Mouse (Mus musculus): ENCODE measurements at regions not wholly inside any gene's neighbourhood (a gene's known extent, or its start where the extent isn't known, plus 50 kb on each side); places are given as distances from the start of the nearest gene placed in this dataset.
A peak's percentile ranks its signal among the peaks of the same experiment; 100 is the strongest.

DNA sequence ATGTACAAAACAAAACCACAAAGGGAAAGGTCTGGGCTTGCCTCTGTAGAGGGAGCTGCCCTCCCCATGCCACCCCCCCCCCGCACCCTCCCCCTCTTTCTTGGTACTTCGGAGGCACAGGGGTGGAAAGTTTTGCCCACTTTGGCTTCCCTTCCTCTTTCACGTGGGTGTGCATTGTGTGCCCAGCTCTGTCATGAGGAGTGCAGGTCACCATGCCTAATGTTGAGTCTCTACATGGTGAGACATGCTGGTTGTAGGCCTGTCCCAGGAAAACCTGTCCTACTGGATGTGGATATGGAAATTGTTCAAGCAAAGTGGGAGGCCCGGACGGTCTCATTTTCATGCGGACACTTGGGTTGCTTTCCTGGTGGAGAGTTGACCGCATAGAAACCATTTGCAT, 93.2 kb downstream of the Klf5 start:
- 82% methylated on average over 7 of the region's 7 CpGs for WGBS
- H3K9me3 ChIP-seq, result no peaks in the 10 kb centered on the region
- no peak overlapping the region for H3K27ac ChIP-seq (replicated peaks)
- H3K9ac ChIP-seq, result no peak overlapping the region
- no peak; the same call in 1 of the 2 replicates for ATAC-seq (ENCODE audit: extremely low read depth, insufficient number of reproducible peaks, low FRiP score, low TSS enrichment)
- H3K4me2 ChIP-seq, result no peak overlapping the region
- H3K4me3 ChIP-seq, result no peak overlapping the region
- H3K36me3 ChIP-seq, result no peaks in the 10 kb centered on the region
- H3K27me3 ChIP-seq (replicated peaks), result no peaks in the 10 kb centered on the region
- no peaks in the 10 kb centered on the region for H3K4me1 ChIP-seq

DNA sequence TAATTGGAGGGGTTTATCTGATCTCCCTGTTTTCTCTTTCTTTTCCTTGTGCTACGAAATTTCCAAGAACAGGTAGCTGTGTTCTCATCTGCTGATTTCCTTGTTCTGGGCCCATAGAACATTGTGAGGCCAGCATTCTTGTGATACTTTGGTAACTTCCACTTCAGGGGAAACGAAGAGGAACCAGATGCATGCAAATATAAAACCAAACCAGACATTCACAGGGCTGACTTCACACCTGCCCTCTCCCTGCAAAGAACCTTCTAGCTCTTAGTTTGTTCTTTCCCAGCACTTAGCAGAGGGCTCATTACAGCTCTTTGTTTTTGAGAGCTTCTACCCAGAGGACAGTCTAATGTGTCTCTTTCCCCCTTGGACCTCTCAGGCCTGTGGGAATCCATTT, 94.3 kb downstream of the Klf5 start:
- no peaks in the 10 kb centered on the region for H3K27me3 ChIP-seq (replicated peaks)
- H3K4me2 ChIP-seq, result no peak overlapping the region
- no peaks in the 10 kb centered on the region for H3K36me3 ChIP-seq
- no peaks in the 10 kb centered on the region for H3K9me3 ChIP-seq
- no peak overlapping the region for H3K4me3 ChIP-seq
- WGBS, result 55% methylated on average over 2 of the region's 2 CpGs
- no peak overlapping the region for H3K9ac ChIP-seq
- no peaks in the 10 kb centered on the region for H3K4me1 ChIP-seq
- no peak overlapping the region for H3K27ac ChIP-seq (replicated peaks)
- no peak for ATAC-seq (ENCODE audit: extremely low read depth, insufficient number of reproducible peaks, low FRiP score, low TSS enrichment)

DNA sequence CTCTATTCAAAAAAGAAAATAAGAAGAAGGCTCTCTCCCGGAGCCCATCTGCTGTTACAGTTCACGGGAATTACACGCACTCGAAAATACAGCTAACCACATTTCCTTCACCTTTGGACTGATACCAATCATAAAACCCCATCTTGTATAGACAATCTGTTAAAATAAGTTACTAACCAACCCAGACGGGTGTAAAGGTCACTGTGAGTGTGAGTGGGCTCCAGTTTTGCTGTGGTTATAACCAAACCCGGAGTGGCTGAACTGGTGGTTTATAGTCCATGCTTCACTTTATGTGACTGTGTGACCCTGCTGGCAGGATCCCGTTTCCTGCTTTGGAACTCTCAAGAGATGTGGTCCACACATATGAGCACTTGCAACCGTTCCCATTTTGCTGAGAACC, 95.1 kb downstream of the Klf5 start:
- WGBS, result 84% methylated on average over 8 of the region's 8 CpGs
- H3K36me3 ChIP-seq, result no peaks in the 10 kb centered on the region

DNA sequence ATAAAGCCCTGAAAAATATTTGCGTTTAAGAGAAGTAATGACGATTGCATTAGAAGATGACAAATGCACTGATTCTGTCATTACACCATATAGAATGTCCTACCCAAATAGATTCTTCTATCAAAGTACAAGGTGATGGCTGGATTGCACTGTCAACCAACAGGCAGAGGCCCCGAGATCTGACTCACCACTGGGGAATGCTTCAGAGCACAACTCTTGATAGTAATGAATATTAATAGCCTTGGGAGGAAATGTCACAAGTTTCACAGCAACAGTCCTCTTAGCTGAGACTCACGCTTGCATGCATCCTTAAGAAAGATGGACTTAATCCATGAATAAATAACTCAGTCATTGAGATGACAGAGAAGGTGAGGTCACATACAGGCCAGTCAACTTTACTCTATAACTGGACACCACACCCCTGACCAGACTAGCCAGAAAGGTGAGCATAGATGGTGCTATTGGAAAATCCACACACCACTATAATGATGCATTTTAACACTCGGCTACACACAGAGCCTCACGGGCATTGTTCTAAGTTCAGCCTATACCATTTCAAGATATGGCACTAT, 104.8 kb downstream of the Klf5 start:
- no peak for ATAC-seq (ENCODE audit: extremely low read depth, insufficient number of reproducible peaks, low FRiP score, low TSS enrichment)
- Histone ChIP-seq H3K9me3 (no peaks in the 10 kb centered on the region), H3K4me3 (no peak overlapping the region), H3K36me3 (no peaks in the 10 kb centered on the region), H3K4me2 (no peak overlapping the region), H3K27ac (replicated peaks) (peak overlapping the region; percentile 39; the same call in 1 of the 2 replicates), H3K4me1 (peaks cover 11% of the 10 kb centered on the region), H3K9ac (no peak overlapping the region), H3K27me3 (replicated peaks) (no peaks in the 10 kb centered on the region)
- WGBS, result 46% methylated on average over 6 of the region's 6 CpGs

More for the DNA sequence above, 95.1 kb downstream of the Klf5 start:
- Histone ChIP-seq H3K9ac (no peak overlapping the region), H3K9me3 (no peaks in the 10 kb centered on the region), H3K27me3 (replicated peaks) (no peaks in the 10 kb centered on the region), H3K27ac (replicated peaks) (no peak overlapping the region), H3K4me1 (no peaks in the 10 kb centered on the region), H3K4me3 (no peak overlapping the region), H3K4me2 (no peak overlapping the region)
- ATAC-seq (ENCODE audit: extremely low read depth, insufficient number of reproducible peaks, low FRiP score, low TSS enrichment), result no peak

DNA sequence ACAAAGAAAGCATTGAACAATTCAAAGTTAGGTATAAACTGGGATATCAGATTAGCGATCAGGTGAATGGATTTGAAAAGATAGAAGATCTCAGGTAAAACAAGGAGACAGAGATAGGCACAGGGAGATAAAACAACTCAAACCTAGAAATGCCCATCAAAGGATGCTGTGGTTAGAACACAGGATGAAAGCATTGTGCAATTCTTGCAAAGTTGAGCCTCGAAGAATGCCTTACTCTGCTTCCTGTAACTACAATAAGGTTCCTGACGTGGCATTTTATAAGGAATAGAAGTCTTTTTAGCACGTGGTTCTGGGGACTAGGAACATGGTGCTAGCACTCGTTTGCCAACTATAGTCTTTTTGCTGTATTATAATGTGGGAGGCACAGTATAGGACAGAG, 106.7 kb downstream of the Klf5 start:
- Histone ChIP-seq H3K27me3 (replicated peaks) (no peaks in the 10 kb centered on the region), H3K4me1 (peaks cover 11% of the 10 kb centered on the region), H3K27ac (replicated peaks) (no peak overlapping the region), H3K36me3 (no peaks in the 10 kb centered on the region), H3K4me2 (no peak overlapping the region), H3K4me3 (no peak overlapping the region), H3K9me3 (no peaks in the 10 kb centered on the region), H3K9ac (no peak overlapping the region)
- WGBS, result 77% methylated on average over 5 of the region's 5 CpGs
- no peak for ATAC-seq (ENCODE audit: extremely low read depth, insufficient number of reproducible peaks, low FRiP score, low TSS enrichment)

DNA sequence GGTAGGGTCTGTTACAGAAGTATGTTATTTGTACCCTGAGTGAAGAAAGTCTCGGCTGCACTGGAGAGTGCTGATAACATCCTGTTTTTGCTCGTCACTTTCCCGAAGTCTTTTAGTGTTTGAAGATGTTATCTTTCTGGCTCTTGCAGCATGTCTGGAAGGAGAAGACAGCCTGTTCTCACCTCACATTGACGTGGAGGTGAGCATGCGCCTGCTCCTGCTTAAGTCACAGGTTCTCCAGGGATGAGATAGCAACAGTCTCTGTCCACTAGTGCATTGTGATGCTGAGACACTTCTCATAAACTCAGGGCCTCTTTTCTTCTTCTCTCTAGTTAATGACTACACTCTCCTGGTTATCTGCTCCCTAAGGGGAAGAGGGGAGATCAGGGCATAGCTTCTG, 113.3 kb downstream of the Klf5 start:
- H3K9me3 ChIP-seq, result no peaks in the 10 kb centered on the region
- WGBS, result 9% methylated on average over 5 of the region's 5 CpGs
- ATAC-seq (ENCODE audit: extremely low read depth, insufficient number of reproducible peaks, low FRiP score, low TSS enrichment), result no peak
- no peaks in the 10 kb centered on the region for H3K36me3 ChIP-seq
- peaks cover 9% of the 10 kb centered on the region for H3K4me1 ChIP-seq
- no peak overlapping the region for H3K4me3 ChIP-seq
- no peak overlapping the region for H3K4me2 ChIP-seq
- H3K27me3 ChIP-seq (replicated peaks), result no peaks in the 10 kb centered on the region
- H3K27ac ChIP-seq (replicated peaks), result no peak overlapping the region
- H3K9ac ChIP-seq, result no peak overlapping the region

DNA sequence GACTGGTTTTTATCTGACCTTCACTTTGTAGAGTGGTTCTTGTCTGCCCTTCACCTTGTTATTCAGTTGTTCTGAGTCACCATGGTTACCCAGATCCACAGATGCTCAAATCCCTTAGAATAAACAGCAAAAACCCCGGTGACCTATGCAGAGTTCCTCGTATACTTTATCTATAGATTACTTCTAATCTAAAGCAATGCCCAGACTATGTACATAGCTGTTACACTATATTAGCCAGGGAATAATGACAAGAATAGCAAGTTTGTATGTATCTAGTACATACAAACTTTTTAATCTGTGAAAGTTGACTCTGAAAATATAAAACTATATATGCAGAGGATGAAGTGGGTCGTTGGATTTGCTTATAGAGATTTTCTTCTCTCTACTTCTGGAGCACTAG, 117.7 kb downstream of the Klf5 start:
- WGBS, result 38% methylated on average over 3 of the region's 3 CpGs

DNA sequence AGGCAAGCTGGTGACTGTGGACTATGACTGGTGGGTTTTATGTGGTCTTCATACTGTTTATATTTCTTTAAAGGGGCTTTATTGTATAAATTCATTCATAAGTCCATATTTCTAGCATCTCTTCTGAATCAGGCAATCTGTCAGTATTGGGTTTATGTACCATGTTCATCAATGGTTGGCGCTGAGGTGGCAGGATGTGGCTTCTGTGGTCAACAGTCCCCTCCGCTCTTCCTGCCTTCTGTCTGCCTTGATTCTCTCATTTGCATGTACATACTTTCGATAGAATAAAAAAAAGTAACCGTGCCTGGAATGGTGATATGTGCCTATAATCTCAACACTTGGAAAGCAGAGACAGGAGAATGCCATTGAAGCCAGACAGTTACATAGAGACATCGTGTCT, 120.5 kb downstream of the Klf5 start:
- Histone ChIP-seq H3K9me3 (no peaks in the 10 kb centered on the region), H3K4me2 (no peak overlapping the region), H3K27ac (replicated peaks) (no peak overlapping the region), H3K36me3 (no peaks in the 10 kb centered on the region), H3K4me1 (peaks cover 12% of the 10 kb centered on the region; the same call in 1 of the 2 replicates), H3K4me3 (no peak overlapping the region), H3K9ac (no peak overlapping the region), H3K27me3 (replicated peaks) (no peaks in the 10 kb centered on the region)
- ATAC-seq (ENCODE audit: extremely low read depth, insufficient number of reproducible peaks, low FRiP score, low TSS enrichment), result no peak
- 85% methylated on average over 5 of the region's 5 CpGs for WGBS

More for the DNA sequence above, 117.7 kb downstream of the Klf5 start:
- no peak for ATAC-seq (ENCODE audit: extremely low read depth, insufficient number of reproducible peaks, low FRiP score, low TSS enrichment)
- no peak overlapping the region for H3K4me3 ChIP-seq
- H3K36me3 ChIP-seq, result no peaks in the 10 kb centered on the region
- no peak overlapping the region for H3K4me2 ChIP-seq
- H3K27ac ChIP-seq (replicated peaks), result no peak overlapping the region
- no peaks in the 10 kb centered on the region for H3K27me3 ChIP-seq (replicated peaks)
- H3K9me3 ChIP-seq, result no peaks in the 10 kb centered on the region
- H3K9ac ChIP-seq, result no peak overlapping the region
- peaks cover 15% of the 10 kb centered on the region for H3K4me1 ChIP-seq

DNA sequence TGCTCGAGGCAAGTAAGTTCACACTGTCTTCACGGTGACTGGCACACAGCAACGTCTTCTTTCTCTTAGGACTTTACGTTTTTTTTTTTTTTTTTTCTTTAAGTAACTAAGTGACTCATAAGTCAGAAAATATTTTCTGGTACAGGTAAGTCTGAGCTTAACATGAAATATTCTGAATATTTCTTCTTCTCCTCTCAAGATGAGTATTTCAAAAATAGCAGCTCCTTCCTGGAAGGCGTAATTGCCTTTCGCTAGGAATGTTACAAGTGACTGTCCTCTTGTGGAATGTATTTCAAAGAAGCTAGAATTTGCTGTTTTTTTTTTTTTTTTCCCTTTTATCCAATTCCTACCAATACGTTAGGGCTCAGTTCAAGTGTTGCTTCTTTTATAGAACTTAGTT, 124.8 kb downstream of the Klf5 start:
- H3K9me3 ChIP-seq, result no peaks in the 10 kb centered on the region
- H3K4me1 ChIP-seq, result peaks cover 12% of the 10 kb centered on the region; the same call in 1 of the 2 replicates
- H3K27ac ChIP-seq (replicated peaks), result no peak overlapping the region
- ATAC-seq (ENCODE audit: extremely low read depth, insufficient number of reproducible peaks, low FRiP score, low TSS enrichment), result no peak
- WGBS, result 76% methylated on average over 7 of the region's 7 CpGs
- no peaks in the 10 kb centered on the region for H3K27me3 ChIP-seq (replicated peaks)
- no peaks in the 10 kb centered on the region for H3K36me3 ChIP-seq
- no peak overlapping the region for H3K9ac ChIP-seq
- no peak overlapping the region for H3K4me2 ChIP-seq
- H3K4me3 ChIP-seq, result no peak overlapping the region

DNA sequence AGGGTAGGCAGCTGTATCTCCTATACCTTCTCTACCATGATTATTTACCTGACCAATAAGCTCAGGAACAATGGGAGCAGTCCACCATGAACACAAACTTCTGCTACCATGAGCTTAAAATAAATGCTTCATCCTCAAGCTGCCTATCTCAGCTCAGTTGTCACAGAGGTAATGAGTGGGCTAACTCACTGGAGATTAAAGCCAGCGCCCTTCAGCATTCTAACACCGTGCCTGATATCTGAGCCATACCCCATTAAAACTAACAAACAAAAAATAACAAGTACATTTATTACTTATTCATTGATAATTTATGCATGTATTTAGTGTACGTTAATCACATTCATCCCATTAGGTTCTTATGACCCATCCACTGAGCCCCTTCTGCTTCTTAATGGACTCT, 128.6 kb downstream of the Klf5 start:
- H3K27ac ChIP-seq (replicated peaks), result no peak overlapping the region
- no peak overlapping the region for H3K9ac ChIP-seq
- no peak overlapping the region for H3K4me2 ChIP-seq
- 77% methylated on average over 3 of the region's 3 CpGs for WGBS
- no peak for ATAC-seq (ENCODE audit: extremely low read depth, insufficient number of reproducible peaks, low FRiP score, low TSS enrichment)
- no peaks in the 10 kb centered on the region for H3K27me3 ChIP-seq (replicated peaks)
- H3K4me3 ChIP-seq, result no peak overlapping the region
- peaks cover under 1% of the 10 kb centered on the region; the same call in 1 of the 2 replicates for H3K4me1 ChIP-seq
- no peaks in the 10 kb centered on the region for H3K9me3 ChIP-seq
- no peaks in the 10 kb centered on the region for H3K36me3 ChIP-seq

DNA sequence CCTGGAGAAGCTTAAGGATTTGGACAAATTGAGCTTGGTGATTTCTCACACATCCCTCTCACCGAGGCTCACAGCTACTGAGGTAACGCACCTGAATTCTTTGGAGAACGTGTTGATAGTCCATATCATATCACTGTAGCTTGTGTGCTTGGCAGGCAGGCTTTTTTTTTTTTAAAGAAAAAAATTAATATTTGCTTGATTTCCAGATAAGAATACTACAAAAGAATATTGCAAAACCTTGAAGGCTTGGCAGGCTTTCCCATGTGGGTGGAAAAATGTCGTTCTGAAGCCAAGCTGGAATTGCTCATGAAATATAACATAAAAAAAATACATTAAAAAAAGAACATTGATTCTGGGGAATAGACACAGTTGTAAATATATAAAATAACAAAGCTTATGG, 131.8 kb downstream of the Klf5 start:
- no peaks in the 10 kb centered on the region for H3K27me3 ChIP-seq (replicated peaks)
- H3K4me1 ChIP-seq, result no peaks in the 10 kb centered on the region
- 74% methylated on average over 4 of the region's 4 CpGs for WGBS

DNA sequence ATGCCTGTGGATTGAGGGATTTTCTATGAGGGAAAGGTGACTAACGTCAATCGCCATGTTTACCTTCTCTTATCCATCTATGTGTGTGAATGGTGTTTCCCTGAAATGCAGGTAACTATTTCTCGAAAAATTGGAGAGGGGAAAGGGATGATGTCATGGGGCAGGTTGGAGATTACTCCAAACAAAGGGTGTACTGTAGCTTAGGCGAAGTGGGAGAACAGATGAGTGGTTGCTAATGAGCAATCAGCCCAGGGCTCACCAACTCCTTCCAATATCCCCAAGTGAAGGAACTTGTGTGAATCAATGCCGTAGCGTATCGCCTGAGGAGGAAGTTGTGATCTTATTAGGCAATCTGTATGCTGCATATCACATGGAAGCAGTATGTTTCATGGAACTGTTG, 133.2 kb downstream of the Klf5 start:
- no peaks in the 10 kb centered on the region for H3K36me3 ChIP-seq
- no peak overlapping the region for H3K4me3 ChIP-seq
- no peaks in the 10 kb centered on the region for H3K4me1 ChIP-seq
- H3K27ac ChIP-seq (replicated peaks), result no peak overlapping the region
- H3K9me3 ChIP-seq, result no peaks in the 10 kb centered on the region
- no peak overlapping the region for H3K4me2 ChIP-seq
- ATAC-seq (ENCODE audit: extremely low read depth, insufficient number of reproducible peaks, low FRiP score, low TSS enrichment), result no peak
- H3K9ac ChIP-seq, result no peak overlapping the region
- no peaks in the 10 kb centered on the region for H3K27me3 ChIP-seq (replicated peaks)
- 74% methylated on average over 7 of the region's 7 CpGs for WGBS

More for the DNA sequence above, 131.8 kb downstream of the Klf5 start:
- Histone ChIP-seq H3K36me3 (no peaks in the 10 kb centered on the region), H3K4me2 (no peak overlapping the region), H3K27ac (replicated peaks) (no peak overlapping the region), H3K9ac (no peak overlapping the region), H3K9me3 (no peaks in the 10 kb centered on the region), H3K4me3 (no peak overlapping the region)
- no peak for ATAC-seq (ENCODE audit: extremely low read depth, insufficient number of reproducible peaks, low FRiP score, low TSS enrichment)
